ENCODE assay signal across 1 mouse cellular context in genomic region chr10:81377362-81377664, GRCm38 (mm10).
TF ChIP-seq lines count a peak whose summit lies in the region.

No protein-coding gene starts in this region.

TF ChIP-seq in CH12.LX, 34 proteins besides CTCF, POLR2A, EP300 and RAD21 (continued from another document):
- TF ChIP-seq NRF1 (IDR thresholded peaks at IDR 0.05; ENCODE audit: low read depth, low read length) (no peak), SIN3A (IDR thresholded peaks at IDR 0.05; ENCODE audit: low read length) (no peak), MAZ (IDR thresholded peaks at IDR 0.05; ENCODE audit: low read depth, low read length) (no peak)
